Mouse (Mus musculus) kidney, adult 2 months (tissue): Measurements from ENCODE around the gene Magi3.

Source experiments
- CTCF ChIP-seq: fragments of 200-500 bp; conservative IDR thresholded peaks from 2 replicates; pipeline ENCODE4 v1.5.1; 2011; ENCODE audit warnings: low read depth, mild to moderate bottlenecking, control low read depth, low read length, moderate library complexity, mixed read lengths; ENCODE audit not compliant: insufficient read depth, insufficient read length
- POLR2A ChIP-seq: fragments of 200-500 bp; IDR thresholded peaks from one replicate; pipeline ENCODE4 v1.6.1; 2011; ENCODE audit warnings: low read depth, low read length, control low read depth

DNA sequence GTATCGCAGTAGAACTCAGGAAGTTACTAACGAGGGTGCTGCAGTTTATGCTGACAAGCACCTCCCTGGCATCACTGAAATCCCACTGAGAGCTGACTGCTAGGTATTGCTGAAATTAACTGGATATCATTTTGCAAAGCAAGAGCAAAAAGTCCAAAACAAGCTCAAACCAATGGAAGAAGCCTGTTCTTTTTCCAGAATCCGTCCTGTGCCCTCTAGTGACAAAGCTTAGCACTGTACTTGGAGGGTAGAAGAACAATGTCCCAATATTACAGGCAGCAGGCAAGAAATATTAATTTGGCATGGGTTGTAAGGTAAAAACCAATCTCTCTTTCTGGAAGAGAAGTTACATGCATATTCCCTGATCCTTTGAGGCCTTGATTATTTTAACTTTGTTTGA is 118.5 kb downstream of the Magi3 start:
- no peak for TF ChIP-seq POLR2A
- TF ChIP-seq CTCF, result no peak
